Mouse (Mus musculus) lung, postnatal 10 days (tissue): Measurements from ENCODE around the gene C130079G13Rik.
"Not testable (repeated sequence)": the region's sequence is repeated elsewhere in the genome, so short reads cannot be mapped to it uniquely, and the experiment has no call there.

Experiments used
- DNase-seq: peaks from one replicate; pipeline ENCODE4 v3.0.0; 2021

The C130079G13Rik gene

DNA sequence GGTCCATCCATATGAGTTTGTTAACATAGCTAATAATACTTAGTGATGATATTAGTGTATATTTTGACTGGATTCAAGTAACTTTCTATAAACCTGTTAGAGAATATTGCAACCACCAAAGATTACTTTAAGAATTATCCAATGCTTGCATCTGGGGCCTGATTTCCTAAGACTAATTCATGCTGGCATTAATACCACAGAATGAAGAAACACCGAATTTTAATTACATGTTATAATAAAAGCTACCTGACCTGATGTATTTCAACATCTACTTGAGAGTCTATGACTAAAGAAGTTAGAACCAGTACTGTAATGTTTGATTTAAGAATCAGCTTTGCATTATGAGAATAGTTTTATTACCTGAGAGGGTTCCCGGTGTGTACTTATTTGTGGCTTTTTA, at the start of gene C130079G13Rik:
Gene C130079G13Rik (plus strand): TSS at position 301 of the 400 bp plus-strand sequence.
- DNase-seq, result no peak

DNA sequence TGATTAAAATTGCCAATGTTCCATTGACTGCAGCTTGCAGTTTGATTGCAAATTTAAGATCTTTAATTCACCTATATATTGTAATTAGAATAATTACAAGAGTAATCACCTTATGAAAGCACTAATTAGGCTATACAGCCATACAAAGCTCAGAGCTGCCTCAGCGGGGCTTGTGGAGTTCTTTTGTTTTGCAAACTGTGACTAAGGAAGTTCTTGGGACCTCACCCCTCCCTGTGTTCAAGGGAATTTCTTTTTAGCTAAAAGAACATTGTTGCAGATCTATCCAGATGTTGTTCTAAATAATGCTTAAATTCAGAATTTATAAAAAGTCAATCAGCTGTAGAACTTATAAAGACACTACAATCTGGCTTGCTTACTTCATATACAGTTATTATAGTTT, 47.4 kb upstream of the C130079G13Rik start:
- DNase-seq, result not testable (repeated sequence)

DNA sequence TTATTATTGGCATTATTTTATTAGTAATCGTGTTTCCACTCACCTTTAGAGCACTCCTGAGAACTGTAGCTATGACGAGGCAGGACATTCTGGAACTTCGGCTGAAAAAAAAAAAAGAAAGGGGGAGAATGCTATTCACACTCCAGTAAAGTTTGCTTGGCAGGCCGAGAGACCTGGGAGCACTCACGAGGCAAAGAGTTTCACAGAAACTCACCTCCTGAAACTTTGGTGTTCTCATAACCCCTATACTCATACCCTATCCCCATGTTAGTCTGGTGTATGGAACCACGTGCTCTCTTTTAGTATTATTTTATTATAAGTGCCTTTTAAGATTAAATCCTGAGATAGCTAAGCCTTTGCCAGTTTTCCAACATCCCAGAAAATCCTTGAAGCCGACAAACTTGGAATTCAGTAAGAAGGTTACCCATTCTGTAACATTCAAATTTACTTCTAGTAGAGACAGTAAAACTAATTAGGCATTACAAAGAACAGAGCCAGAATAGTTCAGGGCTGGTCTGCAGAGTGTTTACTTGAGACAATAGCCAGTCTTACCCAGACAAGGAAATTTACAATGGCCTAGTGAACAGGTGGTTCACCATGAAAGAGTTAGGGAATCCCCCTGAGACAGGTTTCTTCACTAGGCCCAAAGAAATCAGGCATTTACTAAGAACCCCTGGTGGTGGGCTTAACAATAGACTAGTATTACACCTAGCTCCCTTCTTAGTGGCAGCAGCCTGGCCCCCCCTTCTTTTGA, 45.0 kb upstream of the C130079G13Rik start:
- not testable (repeated sequence) for DNase-seq

DNA sequence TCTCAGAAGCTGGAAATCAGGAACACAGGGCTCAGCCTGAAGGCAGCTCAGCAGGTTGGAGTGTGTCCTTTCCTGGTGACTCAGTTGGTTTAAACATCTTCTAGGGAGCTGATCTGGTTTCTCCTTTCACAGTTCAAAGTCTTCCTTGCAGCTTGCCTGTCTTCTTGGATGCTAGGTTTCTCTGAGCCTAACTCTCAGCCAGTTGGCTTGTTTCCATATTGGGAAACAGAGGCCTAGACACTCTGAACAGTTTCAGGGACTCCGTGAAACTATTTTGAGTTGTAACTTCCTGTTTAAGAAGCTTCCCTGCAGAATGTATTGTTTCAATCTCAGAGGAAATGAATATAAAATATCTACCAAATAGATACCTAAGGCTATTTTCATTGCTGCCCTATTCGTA, 31.7 kb upstream of the C130079G13Rik start:
- DNase-seq, result peak; percentile 1

DNA sequence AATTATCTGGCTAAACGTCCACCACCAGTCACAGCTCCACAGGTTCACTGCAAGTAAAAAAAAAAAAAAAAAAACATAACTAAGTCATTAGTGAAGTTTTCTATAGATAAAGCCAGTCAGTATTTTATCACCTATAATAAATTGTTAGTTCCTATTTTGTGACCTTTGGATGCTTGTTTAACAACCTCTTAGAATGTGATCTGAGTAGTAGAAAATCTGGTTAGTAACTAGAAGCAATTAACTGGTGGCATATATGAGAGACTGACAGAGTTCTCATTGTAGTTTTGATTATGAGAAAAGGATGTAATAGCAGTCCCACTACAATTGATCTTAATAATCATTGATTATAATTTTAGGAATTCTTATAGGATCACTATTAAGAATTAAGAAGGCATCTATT, 9.6 kb downstream of the C130079G13Rik start:
- no peak for DNase-seq

DNA sequence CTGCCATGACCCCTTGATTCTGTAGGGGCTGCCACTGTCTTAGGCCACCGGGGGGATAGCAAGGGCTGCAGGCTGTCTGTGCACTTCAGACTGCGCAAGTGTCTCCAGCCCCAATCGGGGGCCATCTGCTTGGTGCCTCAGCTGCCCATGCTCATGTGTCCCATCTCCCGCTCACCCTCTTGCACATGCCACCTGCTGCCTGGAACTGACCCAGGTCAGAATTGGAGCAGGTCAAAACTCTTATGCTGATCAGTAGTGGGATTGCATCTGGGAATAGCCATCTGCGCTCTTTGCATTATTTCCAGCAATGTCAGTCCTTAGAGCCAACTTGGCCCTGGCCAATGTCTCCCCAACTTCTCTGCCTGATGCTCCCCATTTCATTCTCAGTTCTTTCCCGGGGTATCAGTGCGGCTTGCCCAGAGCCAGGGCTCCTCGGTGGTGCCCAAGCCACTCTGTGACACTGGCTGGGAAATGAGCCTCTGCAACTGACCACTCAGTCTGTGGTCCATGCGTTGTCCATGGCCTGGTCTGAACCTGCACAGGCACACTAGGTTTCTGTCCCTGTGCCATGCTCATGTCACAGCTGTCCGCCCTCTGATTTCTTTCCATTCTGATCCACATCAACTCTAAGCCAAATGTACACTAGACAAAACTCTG, 22.4 kb downstream of the C130079G13Rik start:
- no peak for DNase-seq

DNA sequence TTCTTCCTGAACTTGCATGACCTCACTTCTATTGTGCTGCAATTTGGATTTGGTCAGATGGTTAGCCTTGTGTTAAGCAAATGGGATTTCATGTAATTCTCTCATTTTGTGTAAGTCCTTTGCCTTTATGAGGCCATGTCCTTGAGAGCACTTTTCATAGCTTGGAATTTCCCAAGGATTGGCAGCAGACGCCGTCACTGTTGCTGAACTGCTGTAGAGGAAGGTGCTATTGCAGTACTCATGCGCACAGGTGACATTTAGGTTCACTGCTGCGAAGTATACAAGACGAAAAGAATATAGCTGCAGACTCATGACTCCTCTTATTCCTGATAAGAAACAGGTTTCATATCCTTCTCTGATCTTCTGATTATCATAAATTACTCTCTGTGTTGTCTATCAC, 45.9 kb downstream of the C130079G13Rik start:
- no peak for DNase-seq

DNA sequence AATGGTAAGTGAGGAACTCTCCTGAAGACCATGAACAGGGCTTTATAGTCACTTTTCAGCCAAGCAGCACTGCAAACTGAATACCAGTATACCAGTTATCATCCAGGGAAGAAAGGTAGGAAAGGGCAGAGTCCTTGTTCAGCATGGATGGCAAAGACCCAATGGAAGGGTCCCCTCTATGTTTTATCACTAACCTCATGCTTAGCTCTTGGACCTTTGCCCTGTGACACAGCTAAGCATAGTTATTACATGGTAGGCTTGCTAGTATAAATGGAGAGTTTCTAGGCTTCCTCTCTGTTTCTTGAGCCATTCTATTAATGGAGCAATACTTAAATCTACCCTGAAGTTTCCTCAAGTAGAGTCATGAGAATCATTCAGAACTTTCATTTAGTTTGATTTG, 49.6 kb downstream of the C130079G13Rik start:
- DNase-seq, result no peak
